19 mouse cellular contexts compared by ENCODE assay signal in the genomic region with DNA sequence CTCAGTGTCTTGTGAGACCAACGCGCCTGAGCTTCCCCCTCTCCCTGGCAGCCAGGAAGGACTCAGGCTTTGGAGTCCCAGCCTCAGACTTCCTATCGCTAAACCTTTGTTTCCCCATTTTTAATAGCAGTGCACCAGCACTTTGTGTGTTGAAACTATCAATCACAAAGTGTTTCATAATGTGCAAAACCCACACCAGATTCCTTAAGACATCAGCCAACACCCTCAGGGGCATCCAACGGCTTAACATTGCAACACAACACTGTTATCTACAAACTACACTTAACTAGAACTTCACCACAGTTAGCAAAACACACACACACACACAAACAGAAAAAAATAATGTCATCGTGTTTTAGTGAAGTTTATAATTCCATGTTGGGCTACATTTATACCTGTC. TPM values are rescaled to one million over a fixed set of nuclear protein-coding genes. Genes with fewer than 3 reads are reported as not detected.
A peak's percentile ranks its signal among the peaks of the same experiment; 100 is the strongest.
DNase-seq lines count a peak whose midpoint lies in the region; ATAC-seq and TF ChIP-seq lines count a peak whose summit lies in the region.
"Had no signal": no experiment of that assay in that cellular context is flagged by ENCODE, and none has a peak within 500 bp of the region (broad histone marks: within the 10 kb centered on the region; RNA-seq: fewer than 3 reads in every experiment).

No protein-coding gene starts in this region.

- TF ChIP-seq CTCF in bone marrow, adult 2 months (IDR thresholded peaks at IDR 0.05; ENCODE audit: control insufficient read depth, insufficient read depth, low read length): no peak

- H3K9me3 ChIP-seq in hindbrain, embryonic 16.5 days (ENCODE audit: control insufficient read depth, low read length): no peaks in the 10 kb centered on the region
- no peaks in the 10 kb centered on the region for H3K9me3 ChIP-seq in midbrain, embryonic 10.5 days (replicated peaks)
- H3K9me3 ChIP-seq: embryonic facial prominence, embryonic 10.5 days; forebrain, embryonic 12.5 days; hindbrain, embryonic 12.5 days; limb, embryonic 10.5 days had no signal

- H3K9ac ChIP-seq in hindbrain, embryonic 16.5 days (ENCODE audit: low read depth, low read length): no peak overlapping the region
- H3K9ac ChIP-seq: forebrain, embryonic 12.5 days; hindbrain, embryonic 12.5 days had no signal

- H3K27ac ChIP-seq in bone marrow, adult 2 months (ENCODE audit: control insufficient read depth, insufficient read depth, low read depth, low read length, poor library complexity): peak overlapping the region; percentile 71
- no peak overlapping the region for H3K27ac ChIP-seq in hindbrain, embryonic 16.5 days (ENCODE audit: low read depth, low read length)
- no peak overlapping the region for H3K27ac ChIP-seq in midbrain, embryonic 10.5 days (replicated peaks)
- H3K27ac ChIP-seq: embryonic facial prominence, embryonic 10.5 days; forebrain, embryonic 12.5 days; hindbrain, embryonic 12.5 days; limb, embryonic 10.5 days had no signal

- TF ChIP-seq POLR2A in bone marrow, adult 2 months (IDR thresholded peaks at IDR 0.05; ENCODE audit: borderline replicate concordance, control insufficient read depth, low read depth, low read length): no peak

- DNase-seq in lung, postnatal 36 days: peak; percentile 44
- no peak for DNase-seq in lung, postnatal 10 days
- DNase-seq in kidney, adult 9 months: no peak
- DNase-seq in midbrain, embryonic 10.5 days (ENCODE audit: low spot score): no peak
- DNase-seq: cerebellum, adult 8-10 months; heart, postnatal 14 days; retina, postnatal 1 day; thymus, postnatal 36 days had no signal

- H3K4me3 ChIP-seq in bone marrow, adult 2 months (replicated peaks; ENCODE audit: control insufficient read depth, low read depth, low read length): no peak overlapping the region
- H3K4me3 ChIP-seq in hindbrain, embryonic 16.5 days (ENCODE audit: low read length): no peak overlapping the region
- H3K4me3 ChIP-seq in midbrain, embryonic 10.5 days: no peak overlapping the region
- H3K4me3 ChIP-seq: embryonic facial prominence, embryonic 10.5 days; forebrain, embryonic 12.5 days; hindbrain, embryonic 12.5 days; limb, embryonic 10.5 days had no signal

- ATAC-seq in granulocyte monocyte progenitor cell, adult 5-6 weeks (replicated peaks; ENCODE audit: poor library complexity, severe bottlenecking): peak; percentile 61
- peak; percentile 58 for ATAC-seq in megakaryocyte progenitor cell, adult 5-6 weeks (replicated peaks; ENCODE audit: poor library complexity)
- ATAC-seq in hindbrain, embryonic 16.5 days: no peak
- ATAC-seq: intestine, embryonic 16.5 days had no signal

- WGBS in bone marrow, adult 2 months: 7% methylated on average over 5 of the region's 5 CpGs
- WGBS in hindbrain, embryonic 16.5 days: 79% methylated on average over 5 of the region's 5 CpGs
- whole genome bisulfite sequencing in midbrain, embryonic 10.5 days: 85% methylated on average over 5 of the region's 5 CpGs

- H3K36me3 ChIP-seq in hindbrain, embryonic 16.5 days (ENCODE audit: control insufficient read depth, insufficient read depth, low read length): no peaks in the 10 kb centered on the region
- no peaks in the 10 kb centered on the region for H3K36me3 ChIP-seq in midbrain, embryonic 10.5 days
- H3K36me3 ChIP-seq: forebrain, embryonic 12.5 days had no signal

- H3K4me2 ChIP-seq in hindbrain, embryonic 16.5 days (ENCODE audit: low read length): no peak overlapping the region
- H3K4me2 ChIP-seq: forebrain, embryonic 12.5 days; hindbrain, embryonic 12.5 days had no signal

- H3K4me1 ChIP-seq in bone marrow, adult 2 months (ENCODE audit: control insufficient read depth, insufficient read depth, low read length): peaks cover 16% of the 10 kb centered on the region
- no peaks in the 10 kb centered on the region for H3K4me1 ChIP-seq in hindbrain, embryonic 16.5 days (ENCODE audit: control insufficient read depth, insufficient read depth, low read depth, low read length)
- H3K4me1 ChIP-seq in midbrain, embryonic 10.5 days: peaks cover 8% of the 10 kb centered on the region
- H3K4me1 ChIP-seq: limb, embryonic 10.5 days had no signal

- no peaks in the 10 kb centered on the region for H3K27me3 ChIP-seq in hindbrain, embryonic 16.5 days (replicated peaks; ENCODE audit: control insufficient read depth, insufficient read depth, low read length)
- H3K27me3 ChIP-seq in midbrain, embryonic 10.5 days (ENCODE audit: low read depth, poor library complexity, severe bottlenecking): no peaks in the 10 kb centered on the region
- H3K27me3 ChIP-seq: forebrain, embryonic 12.5 days; hindbrain, embryonic 12.5 days had no signal

RNA-seq across cellular contexts. Expression of a gene that starts 8.9 kb away (rescaled TPM):
- polyA plus RNA-seq in bone marrow, adult 2 months (2011; ENCODE audit: insufficient read depth, insufficient read length, low replicate concordance, missing spikeins): 26.3 and 36.1 TPM in 2 replicates
- total RNA-seq in granulocyte monocyte progenitor cell, adult 5-6 weeks (2014; fragmentation: Nextera tagmentation): 42.3 and 76.3 TPM in 2 replicates
- total RNA-seq in granulocyte monocyte progenitor cell, adult 5-6 weeks (2017): 59.8 and 64.6 TPM in 2 replicates
- 37.6 and 46.7 TPM in 2 replicates for total RNA-seq in megakaryocyte progenitor cell, adult 5-6 weeks (2015)
- 48.6 and 52.0 TPM in 2 replicates for total RNA-seq in megakaryocyte progenitor cell, adult 5-6 weeks (2017)
- polyA plus RNA-seq in hindbrain, embryonic 16.5 days (2015; fragmentation: Nextera tagmentation; extraction: Ambion mirVana): 46.8 and 51.8 TPM in 2 replicates
- polyA plus RNA-seq in midbrain, embryonic 10.5 days (2016; fragmentation: Nextera tagmentation; extraction: Ambion mirVana): 45.2 and 48.2 TPM in 2 replicates

RNA-seq across cellular contexts. Expression of a gene that starts 9.1 kb away (rescaled TPM):
- polyA plus RNA-seq in bone marrow, adult 2 months (2011; ENCODE audit: insufficient read depth, insufficient read length, low replicate concordance, missing spikeins): 21.7 and 39.8 TPM in 2 replicates
- total RNA-seq in granulocyte monocyte progenitor cell, adult 5-6 weeks (2014; fragmentation: Nextera tagmentation): 84.1 and 154 TPM in 2 replicates
- total RNA-seq in granulocyte monocyte progenitor cell, adult 5-6 weeks (2017): 73.1 and 81.3 TPM in 2 replicates
- 80.7 and 84.9 TPM in 2 replicates for total RNA-seq in megakaryocyte progenitor cell, adult 5-6 weeks (2015)
- total RNA-seq in megakaryocyte progenitor cell, adult 5-6 weeks (2017): 55.6 and 71.8 TPM in 2 replicates
- polyA plus RNA-seq in hindbrain, embryonic 16.5 days (2015; fragmentation: Nextera tagmentation; extraction: Ambion mirVana): 39.5 and 42.9 TPM in 2 replicates
- polyA plus RNA-seq in midbrain, embryonic 10.5 days (2016; fragmentation: Nextera tagmentation; extraction: Ambion mirVana): 65.0 and 81.4 TPM in 2 replicates

RNA-seq across cellular contexts. Expression of a gene that starts 23.4 kb away (rescaled TPM):
- polyA plus RNA-seq in bone marrow, adult 2 months (2011; ENCODE audit: insufficient read depth, insufficient read length, low replicate concordance, missing spikeins): 15.2 and 26.9 TPM in 2 replicates
- 18.7 and 26.1 TPM in 2 replicates for total RNA-seq in granulocyte monocyte progenitor cell, adult 5-6 weeks (2014; fragmentation: Nextera tagmentation)
- total RNA-seq in granulocyte monocyte progenitor cell, adult 5-6 weeks (2017): 14.6 and 22.9 TPM in 2 replicates
- total RNA-seq in megakaryocyte progenitor cell, adult 5-6 weeks (2015): 5.1 and 7.4 TPM in 2 replicates
- total RNA-seq in megakaryocyte progenitor cell, adult 5-6 weeks (2017): 13.2 and 22.2 TPM in 2 replicates
- 0.89 and 1.1 TPM in 2 replicates for polyA plus RNA-seq in hindbrain, embryonic 16.5 days (2015; fragmentation: Nextera tagmentation; extraction: Ambion mirVana)
- 0.43 and 1.1 TPM in 2 replicates for polyA plus RNA-seq in midbrain, embryonic 10.5 days (2016; fragmentation: Nextera tagmentation; extraction: Ambion mirVana)

RNA-seq across cellular contexts. Expression of a gene that starts 25.1 kb away (rescaled TPM):
- 2.9 TPM in 1 of 2 replicates, not detected in the other for polyA plus RNA-seq in bone marrow, adult 2 months (2011; ENCODE audit: insufficient read depth, insufficient read length, low replicate concordance, missing spikeins)
- total RNA-seq in granulocyte monocyte progenitor cell, adult 5-6 weeks (2014; fragmentation: Nextera tagmentation): 0.75 and 1.5 TPM in 2 replicates
- total RNA-seq in granulocyte monocyte progenitor cell, adult 5-6 weeks (2017): not detected in 2 replicates
- total RNA-seq in megakaryocyte progenitor cell, adult 5-6 weeks (2015): 0.69 and 1.0 TPM in 2 replicates
- total RNA-seq in megakaryocyte progenitor cell, adult 5-6 weeks (2017): not detected in 2 replicates
- polyA plus RNA-seq in hindbrain, embryonic 16.5 days (2015; fragmentation: Nextera tagmentation; extraction: Ambion mirVana): 101 and 129 TPM in 2 replicates
- 2.7 and 3.2 TPM in 2 replicates for polyA plus RNA-seq in midbrain, embryonic 10.5 days (2016; fragmentation: Nextera tagmentation; extraction: Ambion mirVana)
- total RNA-seq: gastrocnemius, adult 8-10 months; heart, adult 8-10 months had no signal

RNA-seq across cellular contexts. Expression of a gene that starts 30.6 kb away (rescaled TPM):
- 11.5 and 23.1 TPM in 2 replicates for polyA plus RNA-seq in bone marrow, adult 2 months (2011; ENCODE audit: insufficient read depth, insufficient read length, low replicate concordance, missing spikeins)
- 36.0 and 41.9 TPM in 2 replicates for total RNA-seq in granulocyte monocyte progenitor cell, adult 5-6 weeks (2014; fragmentation: Nextera tagmentation)
- 35.6 and 39.0 TPM in 2 replicates for total RNA-seq in granulocyte monocyte progenitor cell, adult 5-6 weeks (2017)
- 24.5 and 30.0 TPM in 2 replicates for total RNA-seq in megakaryocyte progenitor cell, adult 5-6 weeks (2015)
- 34.0 and 34.9 TPM in 2 replicates for total RNA-seq in megakaryocyte progenitor cell, adult 5-6 weeks (2017)
- 51.4 and 52.0 TPM in 2 replicates for polyA plus RNA-seq in hindbrain, embryonic 16.5 days (2015; fragmentation: Nextera tagmentation; extraction: Ambion mirVana)
- 22.8 and 24.9 TPM in 2 replicates for polyA plus RNA-seq in midbrain, embryonic 10.5 days (2016; fragmentation: Nextera tagmentation; extraction: Ambion mirVana)
